Mouse (Mus musculus) thymus, postnatal 4 days (tissue): ENCODE results near the gene Vmn1r46.
"Not testable (repeated sequence)": the region's sequence is repeated elsewhere in the genome, so short reads cannot be mapped to it uniquely, and the experiment has no call there.

Experiments
- DNase-seq: peaks from one replicate; pipeline ENCODE4 v3.0.0; 2021

Vmn1r46 gene

GRCm38 (mm10) chr6:89969013-89969412, at the start of gene Vmn1r46:
Gene Vmn1r46, plus strand, starts transcription at chr6:89969313.
- no peak for DNase-seq

GRCm38 (mm10) chr6:89940498-89940897, 28.6 kb upstream of the Vmn1r46 start, which contains the start of gene Vmn1r45:
Gene Vmn1r45, minus strand, starts transcription at chr6:89940598.
- DNase-seq = not testable (repeated sequence)

- no peak for DNase-seq
Observed at GRCm38 (mm10) chr6:89940926-89941325, 28.2 kb upstream of the Vmn1r46 start.

GRCm38 (mm10) chr6:89953556-89953955, 15.6 kb upstream of the Vmn1r46 start:
- no peak for DNase-seq

GRCm38 (mm10) chr6:89966341-89966740, 2.8 kb upstream of the Vmn1r46 start:
- DNase-seq = no peak

GRCm38 (mm10) chr6:89985989-89986388, 16.9 kb downstream of the Vmn1r46 start:
- no peak for DNase-seq

GRCm38 (mm10) chr6:90015847-90016246, 46.7 kb downstream of the Vmn1r46 start, which contains the start of gene Vmn1r47:
Gene Vmn1r47, plus strand, starts transcription at chr6:90016147.
- not testable (repeated sequence) for DNase-seq
